Mouse (Mus musculus) stomach, embryonic 14.5 days (tissue): ENCODE measurements around the gene Mrc1. TPM values are rescaled to one million over a fixed set of nuclear protein-coding genes. Genes with fewer than 3 reads are reported as not detected.

Experiments used
- ATAC-seq: fragments of 200-750 bp; cut with Nextera tagmentation; 2 replicates; pipeline ENCODE4 v1.8.0; 2017; ENCODE audit warnings: low read depth, moderate TSS enrichment; ENCODE audit not compliant: insufficient number of reproducible peaks, insufficient read depth, low FRiP score
- H3K27ac ChIP-seq: fragments of 300-500 bp; sonication (generic); 2 replicates; pipeline ENCODE4 v1.5.1; 2014; ENCODE audit warnings: mild to moderate bottlenecking, low read length, moderate library complexity, mixed read lengths
- H3K27me3 ChIP-seq: fragments of 300-500 bp; sonication (generic); 2 replicates; pipeline ENCODE4 v1.6.1; 2014; ENCODE audit warnings: low read length, control low read depth, mixed read lengths; ENCODE audit not compliant: control insufficient read depth, insufficient read depth
- H3K36me3 ChIP-seq: fragments of 300-500 bp; sonication (generic); 2 replicates; pipeline ENCODE4 v1.6.1; 2014; ENCODE audit warnings: mild to moderate bottlenecking, control low read depth, low read length, moderate library complexity, mixed read lengths; ENCODE audit not compliant: control insufficient read depth, insufficient read depth
- H3K4me1 ChIP-seq: fragments of 300-500 bp; sonication (generic); 2 replicates; pipeline ENCODE4 v1.6.1; 2014; ENCODE audit warnings: low read length, control low read depth, mixed read lengths; ENCODE audit not compliant: control insufficient read depth, insufficient read depth
- H3K4me2 ChIP-seq: fragments of 300-500 bp; sonication (generic); replicated peaks from 2 replicates; pipeline ENCODE4 v1.6.1; 2014; ENCODE audit warnings: low read depth, low read length, control low read depth
- H3K4me3 ChIP-seq: fragments of 300-500 bp; sonication (generic); 2 replicates; pipeline ENCODE4 v1.5.1; 2014; ENCODE audit warnings: low read depth, low read length, control low read depth
- H3K9ac ChIP-seq: fragments of 300-500 bp; sonication (generic); replicated peaks from 2 replicates; pipeline ENCODE4 v1.6.1; 2014; ENCODE audit warnings: low read depth, mild to moderate bottlenecking, control low read depth, low read length, moderate library complexity, mixed read lengths
- H3K9me3 ChIP-seq: fragments of 300-500 bp; sonication (generic); 2 replicates; pipeline ENCODE4 v1.6.1; 2016; ENCODE audit warnings: low read depth, low read length, control low read depth; ENCODE audit not compliant: control insufficient read depth
- WGBS: fragments of 180-500 bp; shearing (Covaris S2); extraction: QIAGEN DNeasy Blood & Tissue Kit; methylation state at CpG from one replicate; pipeline ENCODE4 v1.1.7; 2014; 5-methylcytosine and 5-hydroxymethylcytosine counted together
- polyA plus RNA-seq: library from polyadenylated mRNA; unstranded; fragments of >200 nt; fragmentation: Nextera tagmentation; extraction: Ambion mirVana; gene quantifications from 2 replicates; pipeline ENCODE4 v1.2.1, GENCODE M21; 2014

Mrc1 gene
- polyA plus RNA-seq, 1 experiment from 2014 or later, result 11.0 TPM

GRCm38 (mm10) chr2:14232897-14233296 lies 3.7 kb downstream of the Mrc1 start:
- Histone ChIP-seq H3K36me3 (no peaks in the 10 kb centered on the region), H3K4me2 (no peak overlapping the region), H3K27me3 (no peaks in the 10 kb centered on the region), H3K27ac (no peak overlapping the region), H3K4me3 (no peak overlapping the region), H3K9ac (no peak overlapping the region), H3K4me1 (no peaks in the 10 kb centered on the region), H3K9me3 (no peaks in the 10 kb centered on the region)
- ATAC-seq, result no peak
- WGBS, result 94% methylated on average over 1 of the region's 1 CpGs

DNA sequence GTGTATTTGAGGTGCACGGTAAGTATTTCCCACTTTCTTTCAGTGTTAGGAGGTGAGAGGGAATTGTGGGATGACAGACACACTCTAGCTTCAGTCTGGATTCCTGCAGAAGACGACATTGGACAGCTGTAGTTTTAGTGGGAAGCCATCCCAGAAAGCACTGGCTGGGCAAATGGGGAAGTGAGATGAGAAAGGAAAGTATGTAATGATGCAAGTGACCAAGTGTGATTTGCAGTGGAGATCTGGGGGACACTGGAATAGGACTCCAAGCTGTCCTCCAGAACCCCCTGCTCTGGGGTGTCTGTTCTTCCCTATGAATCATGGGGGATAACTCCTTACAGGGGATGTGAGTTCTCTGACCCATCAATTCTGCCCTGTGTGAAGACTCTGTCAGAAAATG lies 4.8 kb downstream of the Mrc1 start:
- H3K4me3 ChIP-seq, result no peak overlapping the region
- no peaks in the 10 kb centered on the region for H3K36me3 ChIP-seq
- H3K9ac ChIP-seq, result no peak overlapping the region
- WGBS, result 63% methylated on average over 2 of the region's 2 CpGs
- H3K27ac ChIP-seq, result no peak overlapping the region
- H3K27me3 ChIP-seq, result no peaks in the 10 kb centered on the region
- H3K9me3 ChIP-seq, result no peaks in the 10 kb centered on the region
- H3K4me1 ChIP-seq, result no peaks in the 10 kb centered on the region
- ATAC-seq, result no peak
- H3K4me2 ChIP-seq, result no peak overlapping the region

DNA sequence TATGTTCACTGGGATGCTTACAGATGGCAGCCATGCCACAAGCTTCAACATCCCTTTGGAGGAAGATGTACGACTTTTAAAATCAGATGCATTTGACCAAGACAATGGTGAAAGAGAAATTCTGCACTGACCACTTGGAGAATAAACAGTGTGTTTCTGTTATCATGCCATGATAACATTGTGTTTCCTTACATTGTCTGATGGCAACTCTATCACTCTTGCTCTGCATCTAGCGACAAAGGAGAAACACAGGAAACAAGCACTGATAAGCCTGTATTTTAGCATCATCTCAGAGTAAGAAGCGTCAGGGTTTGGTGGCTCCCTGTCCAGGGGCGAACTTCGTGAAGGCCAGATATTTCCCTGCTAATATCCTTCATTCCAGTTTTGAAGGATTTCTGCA lies 6.1 kb downstream of the Mrc1 start:
- Histone ChIP-seq H3K4me2 (no peak overlapping the region), H3K9me3 (no peaks in the 10 kb centered on the region), H3K4me1 (no peaks in the 10 kb centered on the region), H3K27ac (no peak overlapping the region), H3K27me3 (no peaks in the 10 kb centered on the region), H3K36me3 (no peaks in the 10 kb centered on the region), H3K4me3 (no peak overlapping the region), H3K9ac (no peak overlapping the region)
- ATAC-seq, result no peak
- WGBS, result 75% methylated on average over 5 of the region's 5 CpGs

DNA sequence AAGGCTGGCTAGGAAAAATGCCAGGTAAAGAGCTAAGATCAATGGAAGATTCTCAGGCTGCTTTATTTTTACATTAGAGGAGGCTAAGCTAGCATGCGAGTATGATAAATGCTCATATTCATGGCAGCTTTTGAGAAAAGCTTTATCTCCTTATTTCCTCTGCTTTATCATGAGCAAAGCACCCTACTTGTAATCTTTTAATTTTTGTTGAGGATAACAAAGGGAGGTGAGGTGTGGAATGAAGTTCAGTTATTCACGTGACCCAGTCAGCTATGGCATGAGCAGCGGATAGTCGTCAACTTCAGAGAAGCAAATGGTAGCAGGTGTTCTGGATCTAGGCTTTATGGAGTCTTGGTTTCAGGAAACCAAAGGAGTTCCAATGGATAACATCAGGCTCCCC lies 7.7 kb downstream of the Mrc1 start:
- no peak overlapping the region for H3K4me2 ChIP-seq
- H3K27ac ChIP-seq, result no peak overlapping the region
- 73% methylated on average over 4 of the region's 4 CpGs for WGBS
- no peaks in the 10 kb centered on the region for H3K36me3 ChIP-seq
- no peaks in the 10 kb centered on the region for H3K27me3 ChIP-seq
- H3K9me3 ChIP-seq, result no peaks in the 10 kb centered on the region
- no peak overlapping the region for H3K9ac ChIP-seq
- H3K4me3 ChIP-seq, result no peak overlapping the region
- no peaks in the 10 kb centered on the region for H3K4me1 ChIP-seq
- ATAC-seq, result no peak

DNA sequence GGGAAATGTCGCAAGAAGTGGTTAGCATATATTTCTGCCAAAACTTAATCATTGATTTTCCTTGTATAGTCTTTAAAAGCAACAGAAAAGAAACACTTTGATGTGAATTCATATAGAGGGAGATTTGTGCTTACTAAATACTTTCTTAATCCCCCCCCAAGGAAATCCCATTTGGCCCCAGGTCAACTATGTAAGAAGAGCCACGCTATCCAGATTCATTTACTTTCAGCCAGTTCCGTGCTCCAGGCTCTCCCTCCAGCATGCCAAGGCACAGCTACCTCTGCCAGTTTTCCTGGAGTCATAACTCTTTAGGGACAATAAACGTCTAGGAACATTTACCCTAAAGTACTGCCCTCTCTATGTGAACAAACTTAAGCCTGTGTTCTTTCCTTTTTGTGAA lies 8.5 kb downstream of the Mrc1 start:
- no peaks in the 10 kb centered on the region for H3K9me3 ChIP-seq
- H3K27ac ChIP-seq, result no peak overlapping the region
- no peaks in the 10 kb centered on the region for H3K4me1 ChIP-seq
- no peak for ATAC-seq
- H3K4me3 ChIP-seq, result no peak overlapping the region
- H3K27me3 ChIP-seq, result no peaks in the 10 kb centered on the region
- no peak overlapping the region for H3K9ac ChIP-seq
- no peaks in the 10 kb centered on the region for H3K36me3 ChIP-seq
- WGBS, result 29% methylated on average over 4 of the region's 4 CpGs
- H3K4me2 ChIP-seq, result no peak overlapping the region

GRCm38 (mm10) chr2:14239151-14239550 lies 10.0 kb downstream of the Mrc1 start:
- Histone ChIP-seq H3K4me1 (no peaks in the 10 kb centered on the region), H3K36me3 (no peaks in the 10 kb centered on the region), H3K4me2 (no peak overlapping the region), H3K9me3 (no peaks in the 10 kb centered on the region), H3K9ac (no peak overlapping the region), H3K27ac (no peak overlapping the region), H3K4me3 (no peak overlapping the region), H3K27me3 (no peaks in the 10 kb centered on the region)
- 54% methylated on average over 5 of the region's 5 CpGs for WGBS
- ATAC-seq, result no peak

DNA sequence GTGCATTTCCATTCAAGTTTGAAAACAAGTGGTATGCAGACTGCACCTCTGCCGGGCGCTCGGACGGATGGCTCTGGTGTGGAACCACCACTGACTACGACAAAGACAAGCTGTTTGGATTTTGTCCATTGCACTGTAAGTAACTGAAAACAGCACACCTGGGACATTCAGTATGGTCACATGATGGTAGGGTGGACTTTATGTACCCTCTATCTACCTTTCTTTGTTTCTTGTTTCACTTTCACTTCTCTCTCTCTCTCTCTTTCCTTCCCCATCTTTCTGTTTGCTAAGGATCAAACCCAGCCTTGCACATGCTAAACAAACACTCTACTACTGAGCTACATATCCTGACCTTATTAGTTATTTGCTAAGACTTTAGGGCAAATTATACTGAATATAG lies 15.0 kb downstream of the Mrc1 start:
- no peak overlapping the region for H3K4me3 ChIP-seq
- no peak for ATAC-seq
- H3K4me1 ChIP-seq, result no peaks in the 10 kb centered on the region
- H3K27ac ChIP-seq, result no peak overlapping the region
- no peak overlapping the region for H3K9ac ChIP-seq
- H3K27me3 ChIP-seq, result no peaks in the 10 kb centered on the region
- no peaks in the 10 kb centered on the region for H3K36me3 ChIP-seq
- H3K4me2 ChIP-seq, result no peak overlapping the region
- 86% methylated on average over 5 of the region's 5 CpGs for WGBS
- no peaks in the 10 kb centered on the region for H3K9me3 ChIP-seq

GRCm38 (mm10) chr2:14244668-14245067 lies 15.5 kb downstream of the Mrc1 start:
- Histone ChIP-seq H3K4me3 (no peak overlapping the region), H3K4me2 (no peak overlapping the region), H3K4me1 (no peaks in the 10 kb centered on the region), H3K9ac (no peak overlapping the region), H3K9me3 (no peaks in the 10 kb centered on the region), H3K36me3 (no peaks in the 10 kb centered on the region), H3K27ac (no peak overlapping the region), H3K27me3 (no peaks in the 10 kb centered on the region)
- WGBS, result 70% methylated on average over 2 of the region's 2 CpGs
- ATAC-seq, result no peak

DNA sequence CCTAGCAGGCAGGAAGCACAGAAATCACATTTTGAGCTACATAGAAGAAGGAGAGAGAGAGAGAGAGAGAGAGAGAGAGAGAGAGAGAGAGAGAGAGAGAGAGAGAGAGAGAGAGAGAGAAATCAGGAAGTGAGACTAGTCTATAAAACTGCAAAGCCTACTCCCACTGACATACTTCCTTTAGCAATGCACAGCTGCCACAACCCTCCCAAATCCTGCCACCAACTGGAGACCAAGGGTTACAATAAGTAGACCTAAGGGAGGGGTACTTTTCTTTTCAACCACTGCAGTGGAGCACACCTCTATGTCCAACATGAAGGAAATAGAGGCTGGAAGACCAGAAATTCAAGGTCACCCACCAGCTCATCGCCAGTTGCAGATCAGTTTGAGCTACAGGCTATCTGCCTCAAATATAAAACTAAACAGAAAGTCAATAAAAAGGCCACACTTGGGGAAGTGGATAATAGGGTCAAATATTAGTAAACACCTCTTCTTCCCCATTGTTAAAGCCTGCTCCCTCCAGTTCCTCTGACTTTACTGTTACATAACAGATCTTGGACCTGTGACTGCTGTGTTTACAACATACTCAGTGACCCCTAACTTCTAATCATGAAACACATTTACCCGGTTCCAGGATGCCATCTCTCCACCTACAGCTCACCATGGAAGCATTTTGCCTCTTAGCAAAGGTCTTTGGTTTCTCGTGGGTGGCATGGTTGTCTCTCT lies 20.8 kb downstream of the Mrc1 start:
- no peak for ATAC-seq
- no peak overlapping the region for H3K4me3 ChIP-seq
- 79% methylated on average over 3 of the region's 3 CpGs for WGBS
- H3K27ac ChIP-seq, result no peak overlapping the region
- no peaks in the 10 kb centered on the region for H3K9me3 ChIP-seq
- H3K9ac ChIP-seq, result no peak overlapping the region
- H3K4me2 ChIP-seq, result no peak overlapping the region
- H3K27me3 ChIP-seq, result no peaks in the 10 kb centered on the region
- H3K36me3 ChIP-seq, result no peaks in the 10 kb centered on the region
- no peaks in the 10 kb centered on the region for H3K4me1 ChIP-seq
